Mouse (Mus musculus): Measurements from ENCODE around the gene Fbxl17.

Fbxl17 gene

DNA sequence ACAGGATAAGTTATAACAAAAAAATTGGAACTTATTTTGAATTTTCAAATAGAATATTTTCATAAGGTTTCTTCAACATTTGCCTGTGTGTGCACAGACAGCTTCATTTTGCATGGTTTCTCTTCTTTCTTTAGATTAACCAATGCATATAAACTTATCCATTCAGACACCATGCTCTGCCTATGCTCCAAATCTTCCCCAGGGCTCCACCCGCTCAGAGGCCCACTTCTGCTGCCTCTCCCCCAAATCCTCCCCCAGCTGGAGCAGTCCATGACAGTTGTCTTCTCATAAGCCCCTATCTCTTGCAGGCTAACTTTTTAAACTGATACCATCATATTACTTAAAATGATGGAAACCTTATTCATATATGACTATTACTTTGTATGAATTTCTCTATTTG, 282.8 kb downstream of the Fbxl17 start:
- DNase-seq (ENCODE audit: low spot score in 2 of 2), result peak in 1 of 2 experiments; percentile 47

DNA sequence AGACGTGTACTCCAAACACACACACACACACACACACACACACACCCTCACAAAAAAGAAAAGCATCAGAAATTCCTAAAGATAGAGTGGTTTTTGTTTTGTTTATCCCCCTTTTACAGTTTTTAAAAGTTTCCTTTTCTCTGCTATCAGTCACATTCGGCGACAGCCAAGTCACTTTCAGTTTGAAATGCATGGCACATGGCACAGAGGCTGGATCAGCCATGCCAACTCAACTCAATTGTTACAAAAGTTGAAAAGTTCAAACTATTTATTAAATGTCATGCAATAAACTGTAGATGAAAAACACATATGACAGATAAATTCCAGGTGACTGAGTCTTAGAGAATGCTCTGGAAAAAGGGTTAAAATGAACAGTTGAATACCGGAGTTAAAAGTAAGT, 287.8 kb downstream of the Fbxl17 start:
- peak in 1 of 2 experiments; percentile 15 for DNase-seq (ENCODE audit: low spot score in 2 of 2)

GRCm38 (mm10) chr17:63209151-63209550, 290.7 kb downstream of the Fbxl17 start:
- no peak for DNase-seq (ENCODE audit: low spot score in 2 of 2)

GRCm38 (mm10) chr17:63208346-63208745, 291.5 kb downstream of the Fbxl17 start:
- DNase-seq (ENCODE audit: low spot score in 2 of 2), result no peak

DNA sequence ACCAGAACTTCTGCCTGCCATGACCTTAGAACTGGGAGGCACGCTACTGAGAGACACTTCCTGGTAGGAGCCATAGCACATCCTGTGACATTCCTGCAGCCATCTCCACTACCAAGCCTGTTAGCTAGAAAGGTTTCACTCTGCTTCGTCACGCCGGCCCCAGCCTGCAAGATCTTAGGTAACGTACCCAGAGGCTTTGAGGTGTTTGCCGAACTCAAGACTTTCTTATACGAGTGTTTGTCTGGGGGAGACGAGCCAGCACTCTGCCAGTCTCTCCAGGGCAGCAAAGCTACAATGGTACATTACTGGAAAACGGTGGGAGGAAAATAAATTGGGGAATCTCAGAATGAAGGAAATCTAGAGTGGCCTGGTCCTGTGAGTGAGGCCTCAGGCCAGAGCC, 292.1 kb downstream of the Fbxl17 start:
- no peak for DNase-seq (ENCODE audit: low spot score in 2 of 2)

DNA sequence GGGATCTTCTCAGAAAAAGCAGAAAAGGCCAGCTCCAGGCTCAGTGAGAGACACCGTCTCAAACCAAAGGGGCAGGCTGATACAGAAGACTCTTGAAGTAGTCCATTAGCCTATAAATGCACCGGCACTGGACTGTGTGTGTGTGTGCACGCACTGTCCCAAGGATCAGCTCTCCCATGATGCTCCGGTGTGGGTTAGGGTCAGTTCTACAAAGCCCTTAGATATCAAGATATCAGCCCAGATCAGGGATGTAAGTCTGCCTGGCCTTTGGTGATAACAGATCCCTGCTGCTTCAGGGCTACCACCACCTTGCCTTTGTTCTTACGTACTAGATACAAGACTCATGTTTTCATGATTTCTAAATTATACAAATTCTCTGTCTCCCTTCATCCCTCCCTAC, 294.5 kb downstream of the Fbxl17 start:
- DNase-seq (ENCODE audit: low spot score in 2 of 2), result no peak

GRCm38 (mm10) chr17:63203582-63204190, 296.1 kb downstream of the Fbxl17 start:
- DNase-seq (ENCODE audit: low spot score in 2 of 2), result no peak

DNA sequence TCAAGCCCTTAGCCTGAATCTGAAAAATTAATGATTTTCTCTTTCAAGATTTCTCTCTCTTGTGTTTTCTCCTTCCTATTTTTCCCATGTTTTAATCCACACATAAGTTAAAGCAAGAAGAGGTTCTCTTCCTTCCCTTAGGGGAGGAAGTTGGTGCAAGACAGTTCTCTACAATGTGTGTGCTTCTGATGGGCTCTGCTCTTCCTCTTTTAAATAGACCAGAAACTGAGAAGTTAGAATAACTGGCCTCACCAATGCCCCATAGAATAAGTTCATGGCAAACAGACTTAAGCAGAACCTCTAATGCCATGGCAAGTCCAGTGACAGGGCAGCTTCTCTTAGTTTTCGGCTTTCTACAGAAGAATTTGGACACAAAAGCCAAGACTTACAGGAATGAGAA, 301.1 kb downstream of the Fbxl17 start:
- DNase-seq (ENCODE audit: low spot score in 2 of 2), result peak in 1 of 2 experiments; percentile 17

GRCm38 (mm10) chr17:63195496-63195895, 304.3 kb downstream of the Fbxl17 start:
- no peak for DNase-seq (ENCODE audit: low spot score in 2 of 2)

DNA sequence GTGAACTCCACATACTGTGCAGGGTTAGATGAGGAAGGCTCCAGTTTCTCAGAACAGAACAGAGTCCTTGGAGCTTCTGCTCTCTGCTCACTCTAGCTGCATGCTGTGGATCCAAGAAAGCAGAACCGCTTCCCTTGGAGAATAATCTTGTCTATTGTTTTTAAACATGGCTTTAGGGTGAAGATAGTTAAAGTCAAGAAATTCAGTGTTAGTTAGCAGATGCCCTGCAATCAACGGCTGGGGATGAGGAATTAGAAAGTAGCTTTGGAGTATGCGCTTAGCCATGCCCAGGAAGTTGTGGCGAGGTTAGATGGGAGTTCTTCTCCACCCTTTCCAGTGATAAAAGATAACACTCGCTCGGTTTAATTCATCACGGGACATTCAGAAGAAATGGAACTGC, 306.6 kb downstream of the Fbxl17 start:
- DNase-seq (ENCODE audit: low spot score in 2 of 2), result no peak

DNA sequence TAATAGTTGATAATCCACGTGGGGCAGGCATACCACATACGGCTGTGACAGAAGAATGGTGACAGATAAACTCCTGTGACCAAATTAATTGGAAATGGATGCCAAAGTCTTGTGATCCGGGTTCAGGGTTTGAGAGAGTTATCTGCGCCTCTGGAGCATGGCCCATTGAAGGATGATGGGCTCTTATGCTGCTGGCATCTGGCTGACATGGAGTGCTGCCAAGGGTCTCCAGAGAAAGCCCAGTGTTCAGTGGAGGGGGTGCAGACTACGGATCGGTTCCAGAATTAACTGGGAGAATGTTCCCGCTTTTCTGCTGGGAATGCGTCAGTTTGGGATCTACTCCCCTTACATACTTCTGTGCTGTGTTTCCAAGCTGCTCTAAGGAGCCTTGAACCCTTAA, 308.5 kb downstream of the Fbxl17 start:
- no peak for DNase-seq (ENCODE audit: low spot score in 2 of 2)

- DNase-seq (ENCODE audit: low spot score in 2 of 2), result no peak
Observed at GRCm38 (mm10) chr17:63189274-63189673, 310.5 kb downstream of the Fbxl17 start.

DNA sequence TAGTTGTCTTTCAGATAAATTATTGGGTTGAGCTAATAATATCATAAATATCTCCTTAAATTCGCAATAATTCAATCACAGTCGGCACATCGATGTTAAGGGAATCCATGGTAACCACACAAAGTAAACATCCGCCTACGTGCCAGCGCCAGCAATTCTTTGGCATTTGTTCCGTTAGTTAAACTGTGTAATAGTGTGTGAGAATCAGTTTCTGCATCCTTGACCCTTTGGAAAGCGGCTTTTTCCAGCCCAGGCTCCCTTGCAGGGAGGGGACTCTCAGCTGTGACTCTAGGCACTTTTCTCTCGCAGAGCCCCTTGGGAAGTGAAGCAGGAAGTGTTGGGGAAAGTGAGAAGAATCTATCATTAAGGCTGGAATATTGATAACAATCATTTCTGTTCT, 314.3 kb downstream of the Fbxl17 start:
- DNase-seq (ENCODE audit: low spot score in 2 of 2), result no peak

GRCm38 (mm10) chr17:63184844-63185504, 314.8 kb downstream of the Fbxl17 start:
- no peak for DNase-seq (ENCODE audit: low spot score in 2 of 2)

DNA sequence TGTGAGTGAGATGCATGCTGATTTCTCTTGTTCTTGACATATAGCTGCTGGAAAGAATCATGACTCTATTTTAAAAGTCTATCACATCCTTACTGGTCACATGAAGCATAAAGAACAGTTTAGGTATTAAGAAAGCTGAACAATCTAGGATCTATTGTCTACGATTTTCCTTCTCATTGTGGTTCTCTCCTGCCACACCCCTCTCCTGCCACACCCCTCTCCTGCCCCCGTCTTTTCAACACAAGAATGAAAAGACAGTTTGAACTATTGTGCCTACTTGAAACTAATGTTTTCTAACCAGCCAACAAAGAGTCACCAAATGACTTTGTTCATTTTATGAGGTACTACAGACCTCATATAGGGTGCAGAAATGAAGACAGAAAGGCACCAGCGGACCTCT, 316.4 kb downstream of the Fbxl17 start:
- no peak for DNase-seq (ENCODE audit: low spot score in 2 of 2)

- DNase-seq (ENCODE audit: low spot score in 2 of 2), result no peak
Observed at GRCm38 (mm10) chr17:63181661-63182060, 318.2 kb downstream of the Fbxl17 start.

- no peak for DNase-seq (ENCODE audit: low spot score in 2 of 2)
Observed at GRCm38 (mm10) chr17:63180042-63180441, 319.8 kb downstream of the Fbxl17 start.

GRCm38 (mm10) chr17:63178331-63178730, 321.5 kb downstream of the Fbxl17 start:
- DNase-seq (ENCODE audit: low spot score in 2 of 2), result no peak

GRCm38 (mm10) chr17:63176411-63176810, 323.4 kb downstream of the Fbxl17 start:
- DNase-seq (ENCODE audit: low spot score in 2 of 2), result no peak

DNA sequence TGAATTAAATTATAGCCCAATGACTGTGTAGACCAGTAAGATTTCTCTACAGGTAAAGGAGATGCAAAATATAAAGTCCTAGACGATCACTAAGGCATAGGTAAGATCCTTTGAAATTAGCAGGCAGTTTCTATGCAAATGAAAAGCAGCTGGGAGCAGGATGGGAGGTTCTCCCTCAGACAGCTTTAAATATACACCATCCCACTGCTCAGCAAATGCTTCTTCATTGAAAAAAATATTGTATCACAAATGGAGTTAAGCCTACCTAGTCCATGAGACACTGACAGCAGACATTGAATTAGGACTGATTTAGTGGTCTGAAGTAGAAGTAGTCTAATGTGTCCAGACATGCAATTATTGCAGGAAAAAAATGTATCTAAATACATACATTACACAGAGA, 327.1 kb downstream of the Fbxl17 start:
- no peak for DNase-seq (ENCODE audit: low spot score in 2 of 2)

DNA sequence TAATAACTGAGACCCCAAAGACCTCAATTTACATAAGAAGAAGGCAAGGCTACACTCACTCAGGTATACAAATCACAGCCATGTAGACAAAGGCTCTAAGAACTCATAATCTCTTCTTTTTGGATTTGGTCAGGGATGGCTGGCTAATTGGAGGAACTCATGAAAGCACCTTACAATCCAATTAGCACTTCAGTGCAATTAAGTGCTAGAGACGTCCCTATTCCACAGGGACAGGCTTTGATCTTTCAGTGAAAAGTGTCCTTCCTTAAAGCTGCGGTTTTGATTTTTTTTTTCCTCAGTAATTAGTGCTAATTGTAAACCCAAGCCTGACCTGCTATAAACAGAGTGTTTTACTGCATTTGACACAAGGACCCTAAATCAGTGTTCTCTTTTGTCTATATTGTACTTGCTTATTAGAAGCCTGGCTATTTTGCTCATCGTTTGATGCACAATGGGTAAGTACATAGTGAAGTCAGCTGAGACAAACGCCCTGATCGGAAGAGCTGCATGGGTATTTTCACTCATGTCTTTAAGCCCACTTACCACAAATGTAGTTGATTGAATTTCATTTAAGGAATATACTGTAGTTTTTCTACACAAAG, 327.8 kb downstream of the Fbxl17 start:
- DNase-seq (ENCODE audit: low spot score in 2 of 2), result no peak

- DNase-seq (ENCODE audit: low spot score in 2 of 2), result no peak
Observed at GRCm38 (mm10) chr17:63171264-63171663, 328.6 kb downstream of the Fbxl17 start.

- DNase-seq (ENCODE audit: low spot score in 2 of 2), result no peak
Observed at GRCm38 (mm10) chr17:63168019-63168788, 331.6 kb downstream of the Fbxl17 start.
